Mouse (Mus musculus) inflammation-experienced regulatory T-cells, adult 6 months (primary cell): ENCODE data around the gene Ltb4r1. TPM values are rescaled to one million over a fixed set of nuclear protein-coding genes. Genes with fewer than 3 reads are reported as not detected.
A peak's percentile ranks its signal among the peaks of the same experiment; 100 is the strongest.

Experiments used
- ATAC-seq: one replicate; pipeline ENCODE4 v1.8.0; 2017
- polyA plus RNA-seq, 3 experiments: library from polyadenylated mRNA; unstranded; fragments of 100-300 nt; shearing (Covaris generic); gene quantifications; one replicate each; pipeline ENCODE4 v1.2.1; 2017

Ltb4r1 gene
- polyA plus RNA-seq, 3 experiments from 2014 or later = 0.57 to 16.6 (median 3.8) TPM

GRCm38 (mm10) chr14:55787731-55788130 lies 22.0 kb downstream of the Ltb4r1 start:
- no peak for ATAC-seq

GRCm38 (mm10) chr14:55788256-55789050 lies 22.7 kb downstream of the Ltb4r1 start, which contains the start of gene Ripk3:
Gene Ripk3, minus strand, starts transcription at chr14:55788865.
- peak; percentile 97 for ATAC-seq

GRCm38 (mm10) chr14:55793461-55793860 lies 27.7 kb downstream of the Ltb4r1 start:
- no peak for ATAC-seq

GRCm38 (mm10) chr14:55793946-55794345 lies 28.2 kb downstream of the Ltb4r1 start:
- ATAC-seq = no peak

- no peak for ATAC-seq
These were observed 29.8 kb downstream of the Ltb4r1 start for GRCm38 (mm10) chr14:55795380-55796163.

- no peak for ATAC-seq
These were observed 49.1 kb downstream of the Ltb4r1 start for GRCm38 (mm10) chr14:55814885-55815284.

- no peak for ATAC-seq
These were observed 49.6 kb downstream of the Ltb4r1 start for GRCm38 (mm10) chr14:55815310-55815751.

Other genes with a start within 250 kb of the Ltb4r1 start
- gene Nrl, start 241.0 kb upstream of the Ltb4r1 start, polyA plus RNA-seq = under 1 TPM in 1 of 3 experiments, not detected in 2; 0.08 TPM
- gene Pck2, start 225.7 kb upstream of the Ltb4r1 start, polyA plus RNA-seq = 10 to 100 TPM; 31.9 to 37.5 (median 35.9) TPM
- 100 to 1,000 TPM in 1 of 3 experiments, 10 to 100 TPM in 2; 73.9 to 107 (median 81.0) TPM for gene Dcaf11, start 206.0 kb upstream of the Ltb4r1 start, polyA plus RNA-seq
- 1 to 10 TPM; 1.4 to 3.2 (median 3.2) TPM for gene A730061H03Rik, start 205.6 kb upstream of the Ltb4r1 start, polyA plus RNA-seq
- gene Fitm1, start 190.3 kb upstream of the Ltb4r1 start, polyA plus RNA-seq = not detected
- gene Psme1, start 187.8 kb upstream of the Ltb4r1 start, polyA plus RNA-seq = 100 to 1,000 TPM; 667 to 812 (median 693) TPM
- gene Emc9, start 180.7 kb upstream of the Ltb4r1 start, polyA plus RNA-seq = 10 to 100 TPM; 19.1 to 25.6 (median 23.3) TPM
- 1,000 to 10,000 TPM in 1 of 3 experiments, 100 to 1,000 TPM in 2; 828 to 1,360 (median 869) TPM for gene Psme2, start 174.8 kb upstream of the Ltb4r1 start, polyA plus RNA-seq
- 10 to 100 TPM; 26.7 to 37.2 (median 35.3) TPM for gene Rnf31, start 174.3 kb upstream of the Ltb4r1 start, polyA plus RNA-seq
- 100 to 1,000 TPM; 120 to 174 (median 141) TPM for gene Irf9, start 162.4 kb upstream of the Ltb4r1 start, polyA plus RNA-seq
- 1 to 10 TPM in 2 of 3 experiments, not detected in 1; 2.7 to 4.0 TPM for gene Rec8, start 147.9 kb upstream of the Ltb4r1 start, polyA plus RNA-seq
- gene Ipo4, start 130.0 kb upstream of the Ltb4r1 start, polyA plus RNA-seq = 10 to 100 TPM; 21.1 to 39.8 (median 36.3) TPM
- gene Gm49378, start 128.1 kb upstream of the Ltb4r1 start, polyA plus RNA-seq = 1 to 10 TPM in 2 of 3 experiments, under 1 TPM in 1; 0.44 to 2.8 (median 2.5) TPM
- gene Tm9sf1, start 122.2 kb upstream of the Ltb4r1 start, polyA plus RNA-seq = 10 to 100 TPM; 36.3 to 45.0 (median 39.3) TPM
- 1 to 10 TPM in 2 of 3 experiments, under 1 TPM in 1; 0.68 to 2.2 (median 1.2) TPM for gene Tssk4, start 115.8 kb upstream of the Ltb4r1 start, polyA plus RNA-seq
- gene Mdp1, start 105.5 kb upstream of the Ltb4r1 start, polyA plus RNA-seq = 100 to 1,000 TPM in 1 of 3 experiments, 10 to 100 TPM in 2; 89.2 to 101 (median 95.6) TPM
- gene Gmpr2, start 94.0 kb upstream of the Ltb4r1 start, polyA plus RNA-seq = 10 to 100 TPM; 25.8 to 33.9 (median 29.9) TPM
- 100 to 1,000 TPM; 335 to 412 (median 375) TPM for gene Nedd8, start 93.8 kb upstream of the Ltb4r1 start, polyA plus RNA-seq
- 10 to 100 TPM; 26.4 to 30.7 (median 30.2) TPM for gene Tinf2, start 84.1 kb upstream of the Ltb4r1 start, polyA plus RNA-seq
- gene Tgm1, start 52.0 kb upstream of the Ltb4r1 start, polyA plus RNA-seq = not detected
- gene Rabggta, start 43.7 kb upstream of the Ltb4r1 start, polyA plus RNA-seq = 10 to 100 TPM; 40.8 to 75.9 (median 62.1) TPM
- gene Dhrs1, start 20.3 kb upstream of the Ltb4r1 start, polyA plus RNA-seq = 10 to 100 TPM; 32.4 to 57.8 (median 46.5) TPM
- gene Nop9, start 20.3 kb upstream of the Ltb4r1 start, polyA plus RNA-seq = 1 to 10 TPM; 4.1 to 8.4 (median 5.4) TPM
- gene Cideb, start 7.5 kb upstream of the Ltb4r1 start, polyA plus RNA-seq = not detected
- not detected for gene Ltb4r2, start 4.5 kb upstream of the Ltb4r1 start, polyA plus RNA-seq
- under 1 TPM in 1 of 3 experiments, not detected in 2; 0.29 TPM for gene Adcy4, start 18.1 kb downstream of the Ltb4r1 start, polyA plus RNA-seq
- gene Ripk3, start 22.9 kb downstream of the Ltb4r1 start, polyA plus RNA-seq = 10 to 100 TPM; 71.9 to 99.8 (median 84.8) TPM
- gene Nfatc4, start 57.2 kb downstream of the Ltb4r1 start, polyA plus RNA-seq = not detected
- under 1 TPM in 1 of 3 experiments, not detected in 2; 0.04 TPM for gene Nynrin, start 88.0 kb downstream of the Ltb4r1 start, polyA plus RNA-seq
- under 1 TPM in 1 of 3 experiments, not detected in 2; 0.11 TPM for gene Cbln3, start 118.4 kb downstream of the Ltb4r1 start, polyA plus RNA-seq
- gene Khnyn, start 119.0 kb downstream of the Ltb4r1 start, polyA plus RNA-seq = 10 to 100 TPM; 10.5 to 13.1 (median 12.8) TPM
- gene Sdr39u1, start 134.3 kb downstream of the Ltb4r1 start, polyA plus RNA-seq = 100 to 1,000 TPM in 1 of 3 experiments, 10 to 100 TPM in 2; 76.4 to 107 (median 93.3) TPM
- not detected for gene Cma1, start 178.7 kb downstream of the Ltb4r1 start, polyA plus RNA-seq
- not detected for gene Cma2, start 185.0 kb downstream of the Ltb4r1 start, polyA plus RNA-seq